Mouse (Mus musculus) bone marrow, adult 2 months (tissue): ENCODE data around the gene Cdc25b.

Source experiments
- CTCF ChIP-seq: fragments of 200-500 bp; IDR thresholded peaks from 2 replicates; pipeline ENCODE4 v1.5.1; 2011; ENCODE audit warnings: low read length, control low read depth; ENCODE audit not compliant: control insufficient read depth, insufficient read depth
- POLR2A ChIP-seq: fragments of 200-500 bp; IDR thresholded peaks from 2 replicates; pipeline ENCODE4 v1.6.1; 2011; ENCODE audit warnings: low read depth, mild to moderate bottlenecking, control low read depth, low read length, borderline replicate concordance; ENCODE audit not compliant: control insufficient read depth

DNA sequence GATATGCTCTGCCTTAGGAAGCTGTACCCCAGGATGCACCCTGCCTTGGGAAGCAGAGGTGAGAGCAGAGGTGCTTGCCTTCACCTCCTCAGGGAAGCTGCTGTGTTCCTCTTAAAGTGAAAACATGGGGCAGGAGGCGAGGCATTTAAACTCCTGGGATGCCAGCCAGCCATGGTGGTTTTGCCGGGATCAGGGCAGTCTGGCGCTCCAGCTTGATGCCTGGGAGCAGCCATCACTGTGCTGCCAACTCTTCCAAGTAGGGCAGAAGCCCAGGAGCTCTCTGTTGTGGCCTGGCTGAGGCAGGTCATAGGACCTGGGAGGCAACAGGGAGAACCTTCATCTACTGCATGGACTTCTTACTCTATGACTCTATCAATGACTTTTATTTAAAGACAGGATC is 14.5 kb downstream of the Cdc25b start:
- TF ChIP-seq CTCF (no peak), POLR2A (no peak)
